Mouse (Mus musculus) forebrain, embryonic 12.5 days (tissue): ENCODE data around the gene Scn10a. TPM values are rescaled to one million over a fixed set of nuclear protein-coding genes. Genes with fewer than 3 reads are reported as not detected.

Experiments
- ATAC-seq: fragments of 200-750 bp; cut with Nextera tagmentation; 2 replicates; pipeline ENCODE4 v1.8.0; 2017; ENCODE audit warnings: moderate TSS enrichment; ENCODE audit not compliant: low FRiP score
- H3K27ac ChIP-seq: fragments of 300-500 bp; sonication (generic); 2 replicates; pipeline ENCODE4 v1.5.1; 2016; ENCODE audit warnings: mild to moderate bottlenecking
- H3K27me3 ChIP-seq: fragments of 300-500 bp; sonication (generic); 2 replicates; pipeline ENCODE4 v1.6.1; 2016; ENCODE audit warnings: mild to moderate bottlenecking
- H3K36me3 ChIP-seq: fragments of 300-500 bp; sonication (generic); replicated peaks from 2 replicates; pipeline ENCODE4 v1.6.1; 2016; ENCODE audit warnings: mild to moderate bottlenecking
- H3K4me1 ChIP-seq: fragments of 300-500 bp; sonication (generic); 2 replicates; pipeline ENCODE4 v1.6.1; 2016
- H3K4me2 ChIP-seq: fragments of 300-500 bp; sonication (generic); 2 replicates; pipeline ENCODE4 v1.6.1; 2016; ENCODE audit warnings: mild to moderate bottlenecking, moderate library complexity
- H3K4me3 ChIP-seq: fragments of 300-500 bp; sonication (generic); replicated peaks from 2 replicates; pipeline ENCODE4 v1.5.1; 2016; ENCODE audit warnings: mild to moderate bottlenecking
- H3K9ac ChIP-seq: fragments of 300-500 bp; sonication (generic); 2 replicates; pipeline ENCODE4 v1.6.1; 2016; ENCODE audit warnings: mild to moderate bottlenecking
- H3K9me3 ChIP-seq: fragments of 300-500 bp; sonication (generic); 2 replicates; pipeline ENCODE4 v1.6.1; 2016
- WGBS: fragments of 180-500 bp; shearing (Covaris S2); methylation state at CpG from one replicate; pipeline ENCODE4 v1.1.7; 2016; 5-methylcytosine and 5-hydroxymethylcytosine counted together
- polyA plus RNA-seq: library from polyadenylated mRNA; unstranded; fragments of >200 nt; fragmentation: Nextera tagmentation; extraction: Ambion mirVana; gene quantifications from 2 replicates; pipeline ENCODE4 v1.2.1, GENCODE M21; 2016

Gene Scn10a
- 0.08 TPM in 1 of 2 replicates, not detected in the other for polyA plus RNA-seq

DNA sequence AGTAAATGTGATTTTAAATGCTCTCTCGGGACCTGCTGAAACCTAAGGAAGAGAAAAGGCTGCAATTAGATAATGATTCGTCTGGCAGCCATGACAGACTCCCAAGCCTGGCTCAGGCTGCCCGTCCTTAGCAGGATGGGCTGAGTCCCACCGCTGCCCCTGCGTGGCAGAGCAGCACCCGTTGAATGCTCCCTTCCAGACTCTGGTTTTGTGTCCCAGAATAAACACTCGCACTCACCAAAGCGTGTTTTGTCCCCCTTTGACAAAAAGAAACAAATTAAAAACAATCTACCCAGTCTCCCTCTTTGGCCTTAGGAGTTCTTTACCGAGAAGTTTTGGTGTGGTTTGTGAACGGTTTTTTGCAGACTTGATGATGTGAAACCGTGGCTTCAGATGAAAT is at the start of gene Scn10a:
TSS of gene Scn10a (minus strand) at position 101 of the 400 bp plus-strand sequence.
- 84% methylated on average over 11 of the region's 11 CpGs for WGBS
- no peak within 1 kb of the TSS for H3K4me2 ChIP-seq
- ATAC-seq = no peak
- H3K27me3 ChIP-seq = no peaks in the 10 kb centered on the region
- H3K9ac ChIP-seq = no peak within 1 kb of the TSS
- H3K9me3 ChIP-seq = no peaks in the 10 kb centered on the region
- H3K4me1 ChIP-seq = no peaks in the 10 kb centered on the region
- H3K4me3 ChIP-seq = no peak within 1 kb of the TSS
- no peaks in the 10 kb centered on the region for H3K36me3 ChIP-seq
- H3K27ac ChIP-seq = no peak within 1 kb of the TSS

DNA sequence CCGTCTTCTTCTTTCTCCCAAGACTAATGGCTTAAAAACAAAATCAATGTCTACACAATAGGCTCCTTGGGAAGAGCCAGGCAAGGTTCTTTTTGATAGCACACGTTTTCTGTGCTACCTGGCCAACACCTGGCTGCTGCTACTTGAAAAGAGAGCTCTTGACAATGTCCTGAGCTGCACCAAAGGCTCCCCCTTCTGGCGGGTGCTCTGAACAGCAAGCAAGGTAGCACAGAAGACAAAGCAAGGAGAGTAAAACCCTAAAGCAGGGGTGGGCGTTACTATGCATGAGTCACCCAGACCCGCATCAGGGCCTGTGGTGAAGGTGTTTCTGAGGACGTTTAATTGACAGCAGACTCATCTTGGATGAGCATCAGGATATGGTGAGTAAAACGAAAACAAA is 49.5 kb upstream of the Scn10a start:
- no peak overlapping the region for H3K4me3 ChIP-seq
- no peak overlapping the region for H3K4me2 ChIP-seq
- WGBS = 41% methylated on average over 7 of the region's 7 CpGs
- no peaks in the 10 kb centered on the region for H3K9me3 ChIP-seq
- no peaks in the 10 kb centered on the region for H3K36me3 ChIP-seq
- ATAC-seq = no peak
- no peaks in the 10 kb centered on the region for H3K27me3 ChIP-seq
- no peak overlapping the region for H3K27ac ChIP-seq
- H3K4me1 ChIP-seq = no peaks in the 10 kb centered on the region
- no peak overlapping the region for H3K9ac ChIP-seq

DNA sequence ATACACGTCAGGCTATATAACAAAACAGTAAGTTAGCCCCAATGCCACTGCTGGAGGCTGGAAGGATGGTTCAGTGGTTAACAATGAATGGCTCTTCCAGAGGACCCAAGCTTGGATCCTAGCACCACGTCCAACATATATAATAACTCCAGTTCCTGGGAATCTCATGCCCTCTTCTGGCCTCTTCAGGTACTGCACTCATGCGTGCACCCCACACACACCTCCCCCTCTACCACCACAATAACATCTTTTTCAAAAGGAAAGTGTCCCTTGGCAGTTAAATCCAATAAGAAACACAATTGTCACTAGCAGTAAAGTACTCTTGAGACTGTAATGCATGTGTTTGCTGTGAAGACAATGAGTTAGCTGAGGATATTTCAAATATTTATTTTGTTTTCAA is 41.1 kb upstream of the Scn10a start:
- Histone ChIP-seq H3K4me1 (no peaks in the 10 kb centered on the region), H3K36me3 (no peaks in the 10 kb centered on the region), H3K4me3 (no peak overlapping the region), H3K9me3 (0 out of 2 replicates have a peak, but pooled peaks cover 4% of the 10 kb centered on the region), H3K27me3 (no peaks in the 10 kb centered on the region), H3K4me2 (no peak overlapping the region), H3K9ac (no peak overlapping the region), H3K27ac (no peak overlapping the region)
- no peak for ATAC-seq
- WGBS = 89% methylated on average over 3 of the region's 3 CpGs

DNA sequence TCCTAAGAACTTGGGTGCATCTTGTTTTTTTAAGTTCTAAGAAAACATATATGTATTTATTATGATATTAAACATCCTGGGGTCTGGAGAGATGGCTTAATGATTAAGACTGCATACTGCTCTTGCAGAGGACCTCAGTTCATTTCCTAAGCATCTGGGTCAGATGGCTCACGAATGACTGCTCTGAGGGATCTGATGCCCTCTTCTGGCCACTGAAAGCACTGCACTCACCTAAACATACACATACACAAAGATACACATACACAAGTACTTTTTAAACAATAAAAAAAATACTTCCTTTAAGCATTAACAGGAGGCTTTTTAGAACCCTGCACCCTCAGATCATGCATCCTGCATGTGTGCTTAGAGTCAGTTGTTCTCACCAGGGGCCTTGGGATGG is 40.3 kb upstream of the Scn10a start:
- ATAC-seq = no peak
- H3K36me3 ChIP-seq = no peaks in the 10 kb centered on the region
- H3K4me1 ChIP-seq = no peaks in the 10 kb centered on the region
- H3K9ac ChIP-seq = no peak overlapping the region
- 86% methylated on average over 1 of the region's 1 CpGs for WGBS
- no peak overlapping the region for H3K27ac ChIP-seq
- no peak overlapping the region for H3K4me3 ChIP-seq
- H3K4me2 ChIP-seq = no peak overlapping the region
- 0 out of 2 replicates have a peak, but pooled peaks cover 4% of the 10 kb centered on the region for H3K9me3 ChIP-seq
- H3K27me3 ChIP-seq = no peaks in the 10 kb centered on the region

DNA sequence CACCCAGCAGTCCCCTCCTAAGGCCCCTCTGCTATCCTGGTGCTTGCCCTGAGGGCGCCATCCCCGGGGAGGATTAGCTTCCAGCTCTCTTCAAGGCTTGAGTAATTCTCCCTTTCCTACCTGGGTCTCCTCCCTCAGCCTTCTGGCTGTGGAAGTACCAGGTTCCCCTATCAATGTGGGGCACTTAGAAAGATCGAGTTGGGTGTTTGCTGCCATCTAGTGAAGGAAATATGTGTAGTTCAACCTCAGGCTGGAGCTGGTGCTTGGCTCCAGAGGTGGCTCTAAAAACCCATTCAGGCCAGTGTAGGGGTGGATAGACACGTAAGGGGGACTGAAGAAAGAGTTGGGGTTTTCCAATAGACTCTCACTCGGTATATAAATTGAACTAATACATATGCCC is 32.4 kb upstream of the Scn10a start:
- Histone ChIP-seq H3K4me1 (no peaks in the 10 kb centered on the region), H3K27me3 (no peaks in the 10 kb centered on the region), H3K27ac (no peak overlapping the region), H3K4me3 (no peak overlapping the region), H3K36me3 (no peaks in the 10 kb centered on the region), H3K9ac (no peak overlapping the region), H3K9me3 (no peaks in the 10 kb centered on the region), H3K4me2 (no peak overlapping the region)
- ATAC-seq = 0 out of 2 replicates have a peak, but pooled peaks have one; percentile 36
- WGBS = 7% methylated on average over 5 of the region's 5 CpGs

DNA sequence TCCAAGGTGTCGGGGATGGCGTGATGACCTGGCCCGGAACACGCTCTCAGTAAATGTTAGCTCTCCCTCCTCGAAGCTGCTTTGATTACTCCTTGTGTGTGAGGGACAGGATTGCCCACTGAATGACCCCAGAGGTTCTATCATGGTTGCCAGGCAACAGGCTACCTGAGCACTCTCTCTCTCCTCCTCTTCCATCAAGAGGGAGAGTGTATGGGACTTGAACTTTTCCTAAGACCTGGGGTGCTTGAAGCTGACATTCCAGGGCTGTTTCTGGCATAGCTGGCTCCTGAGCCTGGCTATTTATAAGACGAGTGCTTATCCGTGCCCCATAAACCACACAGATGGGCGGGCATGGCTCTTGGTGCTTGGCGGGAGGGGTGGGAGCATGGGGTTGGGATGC is 30.0 kb upstream of the Scn10a start:
- Histone ChIP-seq H3K9me3 (no peaks in the 10 kb centered on the region), H3K36me3 (no peaks in the 10 kb centered on the region), H3K9ac (no peak overlapping the region), H3K27ac (no peak overlapping the region), H3K4me3 (no peak overlapping the region), H3K4me1 (no peaks in the 10 kb centered on the region), H3K4me2 (no peak overlapping the region), H3K27me3 (no peaks in the 10 kb centered on the region)
- 81% methylated on average over 9 of the region's 9 CpGs for WGBS
- no peak for ATAC-seq

DNA sequence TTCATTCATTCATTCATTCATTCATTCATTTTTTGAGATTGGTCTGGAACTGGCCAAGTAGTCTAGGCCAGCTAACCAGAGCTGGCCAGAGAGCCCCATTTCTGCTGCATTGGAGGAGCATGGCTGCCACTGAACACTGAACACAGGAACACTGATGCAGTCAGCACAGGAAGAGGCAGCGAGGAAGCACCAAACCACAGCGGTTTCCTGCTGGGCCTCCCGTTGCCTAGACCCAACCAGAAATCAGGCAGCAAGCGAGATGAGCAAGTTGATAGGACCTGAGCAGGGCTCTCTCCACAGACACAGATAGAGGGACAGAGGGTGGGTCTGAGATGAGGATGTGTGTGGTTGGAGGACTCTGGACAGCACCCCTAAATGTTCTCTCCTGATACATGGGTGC is 24.8 kb upstream of the Scn10a start:
- H3K9me3 ChIP-seq = no peaks in the 10 kb centered on the region
- no peak overlapping the region for H3K27ac ChIP-seq
- no peak overlapping the region for H3K9ac ChIP-seq
- WGBS = 84% methylated on average over 4 of the region's 4 CpGs
- H3K36me3 ChIP-seq = no peaks in the 10 kb centered on the region
- ATAC-seq = no peak
- no peak overlapping the region for H3K4me3 ChIP-seq
- no peaks in the 10 kb centered on the region for H3K4me1 ChIP-seq
- H3K27me3 ChIP-seq = no peaks in the 10 kb centered on the region
- H3K4me2 ChIP-seq = no peak overlapping the region

DNA sequence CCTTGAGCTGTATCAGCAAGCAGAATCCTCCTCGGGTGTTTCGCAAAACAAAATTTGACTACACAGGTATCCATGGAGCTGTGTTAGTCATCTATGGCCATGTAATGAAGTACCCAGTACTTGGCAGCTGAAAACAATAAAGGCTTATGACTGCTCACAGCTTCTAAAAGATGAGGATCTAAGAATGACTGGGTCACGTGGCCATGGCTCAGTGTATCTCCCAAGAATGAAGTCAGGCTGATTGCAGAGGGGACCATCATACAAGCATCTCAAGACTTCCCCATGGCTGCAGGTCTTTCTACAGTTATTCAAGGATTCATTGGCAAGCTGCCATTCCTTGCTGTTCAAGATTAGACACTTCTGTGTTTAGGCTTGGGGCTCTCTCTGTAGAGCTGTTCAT is 24.2 kb upstream of the Scn10a start:
- WGBS = 89% methylated on average over 3 of the region's 3 CpGs
- H3K4me1 ChIP-seq = no peaks in the 10 kb centered on the region
- no peaks in the 10 kb centered on the region for H3K9me3 ChIP-seq
- no peaks in the 10 kb centered on the region for H3K27me3 ChIP-seq
- H3K36me3 ChIP-seq = no peaks in the 10 kb centered on the region
- no peak overlapping the region for H3K27ac ChIP-seq
- ATAC-seq = no peak
- H3K4me3 ChIP-seq = no peak overlapping the region
- H3K9ac ChIP-seq = no peak overlapping the region
- H3K4me2 ChIP-seq = no peak overlapping the region

DNA sequence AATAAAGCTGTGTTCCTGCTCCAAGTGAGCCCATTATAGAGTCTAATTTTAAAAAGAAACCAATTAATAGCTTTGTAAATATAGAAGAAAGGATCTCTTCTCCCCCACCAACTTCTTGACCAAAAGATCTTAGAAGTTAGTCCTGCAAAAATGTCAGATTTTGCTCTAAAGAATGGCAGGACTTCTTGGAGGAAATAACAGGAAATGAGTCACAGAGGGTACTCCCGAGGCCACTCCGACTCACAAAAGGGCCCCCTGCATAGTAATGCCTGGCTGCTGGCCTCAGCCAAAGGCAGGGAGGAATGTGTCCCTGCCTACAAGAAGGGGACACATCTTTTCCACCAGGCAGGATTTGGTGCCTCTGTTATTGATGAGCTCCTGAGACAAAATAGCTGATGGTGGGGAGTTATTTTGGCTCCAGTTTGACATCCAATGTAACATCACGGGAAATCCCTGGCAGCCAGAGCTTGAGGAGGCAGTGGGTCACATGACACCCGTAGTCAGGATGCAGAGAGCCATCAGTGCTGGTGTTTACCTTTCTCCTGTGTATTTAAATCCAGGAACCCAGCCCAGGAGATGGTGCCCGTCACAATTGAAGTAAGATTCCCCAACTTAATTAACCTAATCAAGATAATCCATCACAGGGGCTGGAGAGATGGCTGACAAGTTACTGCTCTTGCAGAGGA is 22.1 kb upstream of the Scn10a start:
- no peaks in the 10 kb centered on the region for H3K36me3 ChIP-seq
- no peak overlapping the region for H3K9ac ChIP-seq
- no peaks in the 10 kb centered on the region for H3K9me3 ChIP-seq
- no peaks in the 10 kb centered on the region for H3K4me1 ChIP-seq
- ATAC-seq = no peak
- WGBS = 49% methylated on average over 5 of the region's 5 CpGs
- H3K27ac ChIP-seq = no peak overlapping the region
- H3K27me3 ChIP-seq = no peaks in the 10 kb centered on the region
- H3K4me3 ChIP-seq = no peak overlapping the region
- no peak overlapping the region for H3K4me2 ChIP-seq

DNA sequence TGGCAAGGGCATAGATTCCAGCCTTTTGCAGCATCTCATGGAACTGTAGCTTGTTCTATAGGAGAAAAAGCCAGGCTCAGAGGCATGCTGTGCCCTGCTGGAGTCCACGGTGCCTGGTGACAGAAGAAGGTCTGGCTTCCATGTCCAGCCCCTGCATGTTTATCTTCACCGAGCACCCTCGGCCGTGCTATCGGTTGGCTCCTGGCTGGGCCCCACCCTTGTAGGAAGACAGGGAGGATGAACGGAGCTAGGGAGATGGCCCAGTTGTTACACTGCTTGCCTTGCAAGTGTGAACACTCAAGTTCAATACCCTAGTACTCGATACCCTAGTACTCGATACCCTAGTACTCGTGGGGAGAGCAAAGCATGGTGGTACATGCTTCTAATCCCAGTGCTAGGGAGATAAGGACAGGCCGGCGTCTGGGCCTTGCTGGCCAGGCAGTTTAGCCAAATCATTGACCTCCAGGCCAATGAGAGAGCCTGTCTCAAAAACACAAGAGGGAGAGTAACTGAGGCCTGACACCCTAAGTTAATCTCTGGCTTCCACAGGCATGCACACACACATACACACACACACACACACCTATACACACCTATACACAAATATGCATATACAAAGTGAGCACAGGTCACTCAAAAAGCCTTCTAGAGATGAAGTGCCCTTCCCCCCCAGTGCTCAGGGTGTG is 9.4 kb upstream of the Scn10a start:
- no peak overlapping the region for H3K9ac ChIP-seq
- WGBS = 88% methylated on average over 11 of the region's 11 CpGs
- no peak overlapping the region for H3K27ac ChIP-seq
- peaks cover 14% of the 10 kb centered on the region for H3K4me1 ChIP-seq
- no peak for ATAC-seq
- H3K4me2 ChIP-seq = no peak overlapping the region
- H3K4me3 ChIP-seq = no peak overlapping the region
- H3K9me3 ChIP-seq = no peaks in the 10 kb centered on the region
- no peaks in the 10 kb centered on the region for H3K27me3 ChIP-seq
- H3K36me3 ChIP-seq = no peaks in the 10 kb centered on the region

DNA sequence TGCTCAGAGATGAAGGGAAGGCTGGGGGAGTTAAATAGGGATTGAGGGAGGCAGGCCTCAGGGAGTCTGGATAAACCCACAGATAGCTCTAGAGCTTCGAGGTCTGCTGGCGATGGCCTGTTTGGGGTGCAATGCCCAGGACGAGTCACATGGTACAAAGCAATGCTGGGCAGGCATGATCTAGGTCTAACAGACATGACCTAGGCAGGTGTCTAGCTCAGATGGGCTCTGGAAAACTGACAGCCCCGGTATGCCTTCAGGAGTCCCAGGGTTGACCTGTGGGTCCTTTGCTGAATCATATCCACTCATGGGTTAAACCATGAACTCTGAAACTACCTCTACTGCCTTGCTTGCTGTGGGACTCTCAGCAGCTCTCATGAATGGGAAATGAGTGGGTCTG is 7.9 kb upstream of the Scn10a start:
- peaks cover 14% of the 10 kb centered on the region for H3K4me1 ChIP-seq
- no peaks in the 10 kb centered on the region for H3K36me3 ChIP-seq
- H3K4me3 ChIP-seq = no peak overlapping the region
- no peaks in the 10 kb centered on the region for H3K27me3 ChIP-seq
- 92% methylated on average over 4 of the region's 4 CpGs for WGBS
- H3K4me2 ChIP-seq = no peak overlapping the region
- H3K27ac ChIP-seq = no peak overlapping the region
- no peak for ATAC-seq
- H3K9me3 ChIP-seq = no peaks in the 10 kb centered on the region
- H3K9ac ChIP-seq = no peak overlapping the region

DNA sequence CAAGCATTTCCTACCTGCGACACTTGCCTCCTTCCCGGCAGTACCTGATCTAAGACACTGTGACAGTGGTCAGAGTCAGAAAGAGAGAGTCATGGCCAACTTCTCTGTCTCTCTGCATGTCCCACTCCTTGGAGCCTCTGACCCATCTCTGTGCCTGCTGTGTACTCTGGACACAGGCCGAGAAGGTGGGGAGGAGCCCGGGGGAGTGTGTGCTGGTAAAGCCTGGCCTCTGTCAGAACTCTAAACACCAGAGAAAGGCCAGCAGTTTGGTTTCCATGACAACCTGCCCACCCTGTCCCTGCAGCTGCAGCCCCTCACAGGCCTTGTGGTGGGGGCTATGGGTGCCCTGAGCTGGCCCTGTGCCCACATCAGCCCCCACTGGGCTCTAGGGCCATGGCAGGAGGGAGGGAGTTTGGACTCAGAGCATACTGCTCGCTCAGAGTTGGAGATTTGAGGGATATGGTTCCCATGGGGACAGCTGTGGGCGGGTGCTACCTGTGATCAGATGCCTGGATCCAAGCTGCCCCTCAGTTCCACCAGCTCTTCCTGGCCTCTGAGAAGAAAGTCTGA is 6.3 kb upstream of the Scn10a start:
- Histone ChIP-seq H3K27me3 (no peaks in the 10 kb centered on the region), H3K9me3 (no peaks in the 10 kb centered on the region), H3K36me3 (no peaks in the 10 kb centered on the region), H3K27ac (no peak overlapping the region), H3K9ac (no peak overlapping the region), H3K4me1 (peaks cover 4% of the 10 kb centered on the region; the same call in 1 of the 2 replicates), H3K4me3 (no peak overlapping the region), H3K4me2 (no peak overlapping the region)
- ATAC-seq = no peak
- 71% methylated on average over 6 of the region's 6 CpGs for WGBS

DNA sequence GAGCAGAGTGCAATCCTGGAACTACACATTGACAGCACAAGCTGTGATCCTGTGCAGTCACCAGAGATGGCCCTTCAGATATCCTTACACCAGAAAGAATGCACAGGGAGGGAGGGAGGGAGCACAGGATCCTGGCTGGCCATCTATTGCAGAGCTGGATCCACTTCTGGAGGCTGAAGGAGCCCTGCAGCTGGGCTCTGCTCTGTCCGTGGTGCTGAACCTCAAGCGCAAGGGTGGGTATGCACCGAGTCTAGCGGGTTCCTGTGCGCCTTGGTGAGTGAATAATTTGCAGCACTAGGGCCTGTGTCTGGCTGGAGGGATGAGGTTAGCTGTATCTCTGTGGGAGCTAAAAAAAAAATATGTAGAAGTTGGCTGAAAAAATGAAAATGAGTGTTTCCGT is 12.4 kb downstream of the Scn10a start:
- Histone ChIP-seq H3K4me3 (no peak overlapping the region), H3K9ac (no peak overlapping the region), H3K36me3 (no peaks in the 10 kb centered on the region), H3K4me2 (no peak overlapping the region), H3K27me3 (no peaks in the 10 kb centered on the region), H3K27ac (no peak overlapping the region), H3K9me3 (no peaks in the 10 kb centered on the region), H3K4me1 (no peaks in the 10 kb centered on the region)
- 13% methylated on average over 6 of the region's 6 CpGs for WGBS
- ATAC-seq = no peak
